Mouse (Mus musculus) liver, adult 2 months (tissue): Measurements from ENCODE around the gene Sh3tc1. TPM values are rescaled to one million over a fixed set of nuclear protein-coding genes. Genes with fewer than 3 reads are reported as not detected.

Experiments used
- DNase-seq: peaks from one replicate; pipeline ENCODE4 v3.0.0-alpha.2; 2011; ENCODE audit warnings: low read depth, low spot score; ENCODE audit errors: extremely low read depth
- H3K27ac ChIP-seq: fragments of 200-500 bp; replicated peaks from 2 replicates; pipeline ENCODE4 v1.5.1; 2012; ENCODE audit warnings: low read depth, mild to moderate bottlenecking, control low read depth, inconsistent platforms, low read length; ENCODE audit not compliant: insufficient read depth
- H3K27me3 ChIP-seq: fragments of 200-500 bp; 2 replicates; pipeline ENCODE4 v1.6.1; 2012; ENCODE audit warnings: mild to moderate bottlenecking, moderate library complexity, low read length, inconsistent platforms; ENCODE audit not compliant: control insufficient read depth, insufficient read depth
- H3K36me3 ChIP-seq: fragments of 200-500 bp; 2 replicates; pipeline ENCODE4 v1.6.1; 2012; ENCODE audit warnings: low read length, inconsistent platforms; ENCODE audit not compliant: control insufficient read depth, insufficient read depth
- H3K4me1 ChIP-seq: fragments of 200-500 bp; 2 replicates; pipeline ENCODE4 v1.6.1; 2011; ENCODE audit warnings: low read length; ENCODE audit not compliant: control insufficient read depth, insufficient read depth
- H3K4me3 ChIP-seq: fragments of 200-500 bp; 2 replicates; pipeline ENCODE4 v1.5.1; 2011; ENCODE audit warnings: low read depth, mild to moderate bottlenecking, control low read depth, low read length, moderate library complexity; ENCODE audit not compliant: insufficient read depth
- H3K79me2 ChIP-seq: fragments of 200-500 bp; 2 replicates; pipeline ENCODE4 v1.6.1; 2012; ENCODE audit warnings: inconsistent platforms, mild to moderate bottlenecking, low read length, moderate library complexity; ENCODE audit not compliant: control insufficient read depth, insufficient read depth
- H3K9ac ChIP-seq: fragments of 200-500 bp; 2 replicates; pipeline ENCODE4 v1.6.1; 2012; ENCODE audit warnings: low read depth, mild to moderate bottlenecking, control low read depth, inconsistent platforms, low read length
- CTCF ChIP-seq: fragments of 200-500 bp; IDR thresholded peaks from 2 replicates; pipeline ENCODE4 v1.5.1; 2011; ENCODE audit warnings: low read depth, low read length, control low read depth
- POLR2A ChIP-seq: fragments of 200-500 bp; IDR thresholded peaks from 2 replicates; pipeline ENCODE4 v1.6.1; 2011; ENCODE audit warnings: low read length, control low read depth; ENCODE audit not compliant: insufficient read depth; ENCODE audit errors: extremely low read depth
- WGBS: fragments of 180-500 bp; shearing (Covaris S2); methylation state at CpG from one replicate; pipeline ENCODE4 v1.1.7; 2018; 5-methylcytosine and 5-hydroxymethylcytosine counted together
- polyA plus RNA-seq: library from polyadenylated mRNA; depleted of rRNA; stranded (reverse); fragments of >200 nt; gene quantifications from 2 replicates; pipeline ENCODE4 v1.2.3, GENCODE M21; 2012
- total RNA-seq: library from RNA; depleted of rRNA; stranded (reverse); fragments of >200 nt; gene quantifications from 2 replicates; pipeline ENCODE4 v1.2.3, GENCODE M21; 2014

The Sh3tc1 gene
- total and polyA plus RNA-seq, 2 experiments: 3.0 to 5.2 TPM

DNA sequence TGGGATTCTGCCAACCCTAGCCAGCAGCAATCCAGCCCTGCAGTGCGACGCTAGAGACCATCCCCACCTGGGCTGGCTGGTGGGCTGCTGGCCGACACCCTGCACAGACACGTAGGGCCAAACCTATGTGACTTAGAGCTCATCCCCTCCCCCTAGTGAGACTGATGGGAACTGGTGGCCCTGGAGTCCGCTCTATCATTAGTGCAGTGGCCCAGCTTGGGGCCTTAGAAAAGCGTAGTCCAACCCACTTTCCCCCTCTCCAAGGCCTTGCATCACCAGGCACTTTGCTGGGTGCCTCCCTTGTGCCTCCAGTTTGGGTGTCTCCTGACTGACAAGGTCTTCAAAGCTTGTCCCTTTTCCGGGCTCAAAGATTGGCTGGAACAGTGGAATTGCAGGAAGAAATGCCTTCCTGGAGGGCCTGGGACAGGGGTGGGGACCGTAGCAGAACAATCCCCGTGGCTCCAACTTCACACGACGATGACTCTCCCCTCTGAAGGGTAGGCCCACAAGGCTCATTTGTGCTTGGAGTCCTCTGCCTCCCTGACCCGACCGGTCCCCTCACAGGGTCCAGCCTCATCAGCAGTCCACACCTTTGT lies 1.5 kb upstream of the Sh3tc1 start:
- TF ChIP-seq CTCF (no peak), POLR2A (no peak)
- Histone ChIP-seq H3K27me3 (no peaks in the 10 kb centered on the region), H3K27ac (no peak overlapping the region), H3K4me3 (no peak overlapping the region), H3K79me2 (no peaks in the 10 kb centered on the region), H3K4me1 (peaks cover 13% of the 10 kb centered on the region), H3K9ac (no peak overlapping the region), H3K36me3 (no peaks in the 10 kb centered on the region)
- WGBS: 67% methylated on average over 13 of the region's 13 CpGs
- no peak for DNase-seq

GRCm38 (mm10) chr5:35740716-35741115 lies 929 bp upstream of the Sh3tc1 start:
- no peak overlapping the region for H3K27ac ChIP-seq
- no peaks in the 10 kb centered on the region for H3K79me2 ChIP-seq
- peaks cover 13% of the 10 kb centered on the region for H3K4me1 ChIP-seq
- H3K36me3 ChIP-seq: no peaks in the 10 kb centered on the region
- TF ChIP-seq POLR2A (no peak), CTCF (no peak)
- DNase-seq: no peak
- WGBS: 39% methylated on average over 10 of the region's 10 CpGs
- no peaks in the 10 kb centered on the region for H3K27me3 ChIP-seq
- no peak overlapping the region for H3K9ac ChIP-seq
- H3K4me3 ChIP-seq: no peak overlapping the region

DNA sequence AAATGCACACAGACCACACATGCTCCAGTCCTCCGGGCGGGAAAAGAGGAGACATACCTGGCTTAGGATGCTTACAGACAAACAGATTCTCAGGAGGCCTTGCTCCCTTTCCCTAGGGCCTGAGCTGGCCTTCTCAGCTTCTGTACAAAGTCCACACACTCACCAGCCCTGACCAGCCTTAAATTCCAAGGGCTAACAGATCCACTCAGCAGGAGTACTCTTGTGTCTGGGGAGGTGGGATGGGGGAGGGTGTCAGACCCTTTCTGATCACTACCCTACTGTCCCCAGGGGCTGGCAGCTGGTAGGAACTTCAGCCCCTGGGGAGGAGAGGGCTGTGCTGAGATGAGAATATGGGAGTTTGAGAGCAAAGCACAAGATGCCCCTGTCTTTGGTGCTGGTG lies 782 bp downstream of the Sh3tc1 start:
- Histone ChIP-seq H3K27me3 (no peaks in the 10 kb centered on the region), H3K79me2 (no peaks in the 10 kb centered on the region), H3K4me3 (no peak overlapping the region), H3K9ac (no peak overlapping the region), H3K27ac (no peak overlapping the region), H3K4me1 (peaks cover 13% of the 10 kb centered on the region), H3K36me3 (no peaks in the 10 kb centered on the region)
- 92% methylated on average over 2 of the region's 2 CpGs for WGBS
- TF ChIP-seq CTCF (no peak), POLR2A (no peak)
- no peak for DNase-seq

DNA sequence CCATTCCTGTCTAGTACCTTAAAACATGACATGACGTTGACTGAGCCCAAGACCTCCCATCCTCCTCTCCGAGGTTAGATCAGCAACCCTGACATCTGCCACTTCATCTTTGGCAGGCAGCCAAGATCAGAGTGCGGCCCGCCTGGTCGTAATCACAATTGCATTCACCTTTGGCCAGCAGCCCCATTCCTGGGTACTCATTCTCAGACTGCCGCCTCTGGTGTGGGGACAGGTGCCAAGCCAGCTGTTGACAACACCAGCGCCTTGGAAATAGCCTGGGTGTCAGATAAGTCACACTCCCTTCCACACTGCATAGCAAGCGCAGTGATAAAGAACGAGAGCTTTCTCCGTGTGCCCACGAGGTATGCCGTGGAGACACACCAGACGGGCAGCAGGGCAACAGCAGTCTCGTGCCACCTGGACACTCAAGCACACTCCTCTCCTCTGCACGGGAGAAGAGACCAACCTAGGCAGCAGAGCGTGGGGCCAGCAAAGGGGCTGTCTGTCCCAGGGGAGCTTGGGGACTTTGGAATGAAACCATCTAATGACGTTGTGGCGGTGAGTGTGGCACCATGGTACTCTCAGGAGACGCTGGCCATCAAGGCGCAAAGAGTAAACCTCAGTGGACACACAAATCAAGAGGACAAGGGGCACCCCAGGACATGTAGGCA lies 2.4 kb downstream of the Sh3tc1 start:
- WGBS: 29% methylated on average over 20 of the region's 20 CpGs
- H3K9ac ChIP-seq: no peak overlapping the region
- TF ChIP-seq POLR2A (no peak), CTCF (no peak)
- peaks cover 6% of the 10 kb centered on the region for H3K4me1 ChIP-seq
- DNase-seq: peak; percentile 75
- no peaks in the 10 kb centered on the region for H3K79me2 ChIP-seq
- H3K36me3 ChIP-seq: no peaks in the 10 kb centered on the region
- H3K27me3 ChIP-seq: no peaks in the 10 kb centered on the region
- no peak overlapping the region for H3K4me3 ChIP-seq
- no peak overlapping the region for H3K27ac ChIP-seq

DNA sequence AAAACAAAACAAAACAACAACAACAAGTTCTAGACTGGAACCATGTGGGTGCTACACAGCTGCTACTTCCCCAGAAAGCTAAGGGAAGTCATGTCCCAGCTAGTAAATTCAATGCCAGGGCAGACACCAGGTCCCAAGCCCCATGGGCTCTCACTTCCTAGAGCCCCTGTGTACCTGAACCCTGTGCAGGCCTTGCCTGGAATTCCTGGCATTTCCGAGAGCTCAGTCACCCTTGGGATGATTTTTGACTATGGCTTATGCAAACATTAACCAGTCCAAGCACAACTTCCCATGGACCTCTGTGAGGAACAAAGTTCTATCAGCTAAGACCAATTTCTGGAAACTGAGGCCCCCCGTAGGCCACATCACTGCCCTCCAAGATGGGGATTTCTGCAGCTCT lies 6.3 kb downstream of the Sh3tc1 start:
- TF ChIP-seq CTCF (no peak), POLR2A (no peak)
- no peak overlapping the region for H3K27ac ChIP-seq
- H3K79me2 ChIP-seq: no peaks in the 10 kb centered on the region
- no peak overlapping the region for H3K9ac ChIP-seq
- H3K36me3 ChIP-seq: no peaks in the 10 kb centered on the region
- no peaks in the 10 kb centered on the region for H3K27me3 ChIP-seq
- 54% methylated on average over 2 of the region's 2 CpGs for WGBS
- peaks cover 11% of the 10 kb centered on the region for H3K4me1 ChIP-seq
- no peak for DNase-seq
- H3K4me3 ChIP-seq: no peak overlapping the region

GRCm38 (mm10) chr5:35731006-35731405 lies 8.8 kb downstream of the Sh3tc1 start:
- Histone ChIP-seq H3K4me3 (no peak overlapping the region), H3K27me3 (no peaks in the 10 kb centered on the region), H3K36me3 (no peaks in the 10 kb centered on the region), H3K9ac (no peak overlapping the region), H3K27ac (peak overlapping the region; percentile 52), H3K79me2 (0 out of 2 replicates have a peak, but pooled peaks cover 3% of the 10 kb centered on the region), H3K4me1 (peaks cover 5% of the 10 kb centered on the region; the same call in 1 of the 2 replicates)
- TF ChIP-seq CTCF (no peak), POLR2A (no peak)
- no peak for DNase-seq
- WGBS: 85% methylated on average over 4 of the region's 4 CpGs
